Mouse (Mus musculus): ENCODE measurements around the gene Secisbp2l. TPM values are rescaled to one million over a fixed set of nuclear protein-coding genes. Genes with fewer than 3 reads are reported as not detected.

Gene Secisbp2l
- polyA plus RNA-seq, 1 experiment from 2014 or later, result 22.4 TPM

GRCm38 (mm10) chr2:125783868-125784267, 1.2 kb upstream of the Secisbp2l start:
- H3K27ac ChIP-seq, result no peak overlapping the region
- no peak for ATAC-seq (ENCODE audit: insufficient number of reproducible peaks, insufficient read depth, low FRiP score, low TSS enrichment, low read depth)
- 56% methylated on average over 4 of the region's 4 CpGs for WGBS

DNA sequence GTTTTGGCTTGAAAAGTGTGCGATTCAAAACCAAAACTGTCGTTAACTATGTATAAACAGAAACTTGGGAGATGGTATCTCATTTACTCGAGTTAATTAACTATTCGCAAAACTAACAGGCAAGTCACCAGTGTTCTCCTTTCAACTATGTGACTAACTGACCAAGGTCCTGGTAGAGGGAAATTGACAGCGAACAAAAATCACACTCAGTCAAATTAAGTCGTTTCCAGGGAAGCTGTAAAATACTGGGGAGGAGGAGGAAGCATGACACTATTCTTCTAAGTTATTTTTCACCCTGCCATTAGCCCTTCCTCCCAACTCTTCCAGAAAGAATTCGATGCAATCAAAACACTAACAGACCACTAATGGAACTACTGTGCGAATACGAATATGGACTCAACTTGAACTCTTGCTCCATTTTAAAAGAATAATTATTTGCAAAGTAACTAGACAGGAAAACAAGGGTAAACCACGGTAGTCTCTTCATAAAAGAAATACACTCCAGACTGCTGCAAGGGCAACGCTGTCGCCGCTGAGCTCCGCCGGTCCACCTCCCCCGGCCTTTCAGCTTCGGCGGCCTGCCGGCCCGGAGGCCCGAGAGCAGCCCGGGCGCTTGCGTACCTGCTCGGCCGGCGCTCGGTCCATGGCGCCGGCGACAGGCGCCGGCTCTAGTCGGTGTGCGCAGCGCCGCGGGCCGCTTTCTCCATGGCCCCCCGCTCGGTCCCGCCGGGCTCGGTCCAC, 522 bp downstream of the Secisbp2l start:
- Histone ChIP-seq H3K36me3 (peaks cover 7% of the 10 kb centered on the region; the same call in 1 of the 2 replicates), H3K9me3 (no peaks in the 10 kb centered on the region), H3K4me3 (replicated peaks) (peak overlapping the region; percentile 91), H3K27me3 (no peaks in the 10 kb centered on the region), H3K4me2 (peak overlapping the region; percentile 54), H3K9ac (replicated peaks) (peak overlapping the region; percentile 91), H3K4me1 (replicated peaks) (peaks cover 17% of the 10 kb centered on the region), H3K27ac (peak overlapping the region; percentile 82)
- WGBS, result 3% methylated on average over 44 of the region's 44 CpGs
- 0 out of 2 replicates have a peak, but pooled peaks have one; percentile 17 for ATAC-seq (ENCODE audit: insufficient number of reproducible peaks, insufficient read depth, low FRiP score, low TSS enrichment, low read depth)

More at GRCm38 (mm10) chr2:125783868-125784267, 1.2 kb upstream of the Secisbp2l start:
- Histone ChIP-seq H3K36me3 (peaks cover 2% of the 10 kb centered on the region; the same call in 1 of the 2 replicates), H3K4me1 (replicated peaks) (peaks cover 17% of the 10 kb centered on the region), H3K9ac (replicated peaks) (no peak overlapping the region), H3K27me3 (no peaks in the 10 kb centered on the region), H3K4me3 (replicated peaks) (no peak overlapping the region), H3K9me3 (no peaks in the 10 kb centered on the region), H3K4me2 (no peak overlapping the region)

DNA sequence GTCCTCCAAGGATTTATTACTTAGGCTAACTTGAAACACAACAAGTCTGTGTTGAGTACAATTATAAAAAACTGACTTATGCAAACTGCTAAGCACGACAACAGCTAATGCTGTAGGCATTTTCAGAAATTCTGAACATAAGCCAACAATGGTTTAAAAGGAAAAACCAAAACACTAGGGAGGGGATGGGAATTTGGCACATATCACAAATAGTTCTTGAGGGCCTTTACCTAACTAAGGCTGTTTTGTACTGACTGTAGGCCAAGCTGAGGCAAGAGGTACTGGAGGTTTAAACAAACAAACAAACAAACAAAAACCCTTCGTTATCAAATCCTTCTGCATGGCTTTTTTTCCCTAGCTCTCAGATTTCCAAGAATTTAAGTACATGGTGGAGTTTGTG, 1.7 kb downstream of the Secisbp2l start:
- ATAC-seq (ENCODE audit: insufficient number of reproducible peaks, insufficient read depth, low FRiP score, low TSS enrichment, low read depth), result no peak
- no peaks in the 10 kb centered on the region for H3K9me3 ChIP-seq
- H3K4me2 ChIP-seq, result peak overlapping the region; percentile 54
- 78% methylated on average over 2 of the region's 2 CpGs for WGBS
- peak overlapping the region; percentile 91; the same call in 1 of the 2 replicates for H3K4me3 ChIP-seq (replicated peaks)
- no peak overlapping the region for H3K27ac ChIP-seq
- peaks cover 7% of the 10 kb centered on the region; the same call in 1 of the 2 replicates for H3K36me3 ChIP-seq
- no peak overlapping the region for H3K9ac ChIP-seq (replicated peaks)
- peaks cover 17% of the 10 kb centered on the region for H3K4me1 ChIP-seq (replicated peaks)
- H3K27me3 ChIP-seq, result no peaks in the 10 kb centered on the region

DNA sequence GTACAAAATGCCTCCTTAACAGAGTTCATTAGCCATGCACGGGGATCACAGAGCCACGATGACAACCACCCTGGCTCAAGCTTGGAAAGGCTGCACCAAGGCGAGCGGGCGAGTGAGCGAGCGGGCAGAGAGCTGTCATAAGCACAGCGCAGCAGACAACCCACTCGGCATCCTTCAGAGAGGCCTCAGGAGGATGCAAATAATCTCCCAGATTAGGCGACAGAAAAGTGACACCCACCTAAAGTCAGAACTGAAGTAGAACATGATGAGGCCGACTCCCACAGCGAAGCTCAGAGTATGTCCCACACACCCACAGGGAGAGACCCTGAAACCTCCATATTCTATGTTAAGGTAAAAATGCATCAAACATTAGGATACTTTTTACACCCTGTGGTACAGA, 4.3 kb downstream of the Secisbp2l start:
- WGBS, result 94% methylated on average over 12 of the region's 12 CpGs
- no peak overlapping the region for H3K9ac ChIP-seq (replicated peaks)
- H3K9me3 ChIP-seq, result no peaks in the 10 kb centered on the region
- H3K4me1 ChIP-seq (replicated peaks), result peaks cover 17% of the 10 kb centered on the region
- no peak overlapping the region for H3K4me2 ChIP-seq
- H3K27me3 ChIP-seq, result no peaks in the 10 kb centered on the region
- no peak overlapping the region for H3K4me3 ChIP-seq (replicated peaks)
- peaks cover 25% of the 10 kb centered on the region for H3K36me3 ChIP-seq
- H3K27ac ChIP-seq, result no peak overlapping the region
- no peak for ATAC-seq (ENCODE audit: insufficient number of reproducible peaks, insufficient read depth, low FRiP score, low TSS enrichment, low read depth)

DNA sequence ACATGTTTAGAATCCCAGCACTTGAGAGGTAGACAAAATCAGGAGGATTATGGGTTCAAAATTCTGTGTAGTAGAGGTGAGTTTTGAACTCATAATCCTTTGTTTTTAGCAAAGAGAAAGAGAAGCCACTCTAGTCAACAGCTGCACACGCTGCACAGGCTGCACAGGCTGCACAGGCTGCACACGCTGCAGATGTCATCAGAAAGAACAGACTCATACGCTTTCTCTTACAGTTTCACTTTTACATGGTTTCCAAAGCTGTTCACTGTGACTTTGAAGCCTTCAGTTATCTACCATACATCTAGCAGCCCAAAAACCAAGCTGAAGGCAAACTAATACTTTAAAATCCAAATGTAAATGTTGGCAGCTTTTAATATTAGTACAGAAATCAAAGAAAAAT, 5.7 kb downstream of the Secisbp2l start:
- H3K4me2 ChIP-seq, result no peak overlapping the region
- no peak overlapping the region for H3K4me3 ChIP-seq (replicated peaks)
- peaks cover 36% of the 10 kb centered on the region for H3K36me3 ChIP-seq
- H3K9ac ChIP-seq (replicated peaks), result no peak overlapping the region
- WGBS, result 95% methylated on average over 3 of the region's 3 CpGs
- no peak for ATAC-seq (ENCODE audit: insufficient number of reproducible peaks, insufficient read depth, low FRiP score, low TSS enrichment, low read depth)
- no peaks in the 10 kb centered on the region for H3K27me3 ChIP-seq
- H3K9me3 ChIP-seq, result no peaks in the 10 kb centered on the region
- H3K4me1 ChIP-seq (replicated peaks), result peaks cover 17% of the 10 kb centered on the region
- H3K27ac ChIP-seq, result no peak overlapping the region

DNA sequence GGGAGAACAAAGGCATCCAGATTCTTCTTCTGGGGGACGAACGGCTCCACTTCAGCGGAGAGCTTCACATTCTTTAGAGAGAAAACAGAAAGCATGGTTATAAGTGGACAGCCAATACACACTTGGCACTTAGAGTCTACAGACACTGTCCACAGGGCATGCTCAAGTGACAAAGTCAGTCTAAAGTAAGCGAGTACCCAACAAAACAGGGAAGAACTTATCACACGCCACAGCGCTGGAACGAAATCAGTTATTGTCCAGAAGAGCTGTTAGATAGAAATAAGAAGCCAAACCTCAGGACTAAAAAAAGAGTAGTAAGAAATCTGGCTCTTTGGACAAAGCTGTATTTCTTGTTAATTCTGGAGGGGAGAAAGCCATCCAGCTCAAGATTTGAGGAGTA, 7.0 kb downstream of the Secisbp2l start:
- WGBS, result 95% methylated on average over 7 of the region's 7 CpGs
- Histone ChIP-seq H3K27ac (no peak overlapping the region), H3K4me2 (no peak overlapping the region), H3K36me3 (peaks cover 42% of the 10 kb centered on the region), H3K9me3 (no peaks in the 10 kb centered on the region), H3K27me3 (no peaks in the 10 kb centered on the region), H3K4me1 (replicated peaks) (peaks cover 5% of the 10 kb centered on the region), H3K9ac (replicated peaks) (no peak overlapping the region), H3K4me3 (replicated peaks) (no peak overlapping the region)
- no peak for ATAC-seq (ENCODE audit: insufficient number of reproducible peaks, insufficient read depth, low FRiP score, low TSS enrichment, low read depth)

DNA sequence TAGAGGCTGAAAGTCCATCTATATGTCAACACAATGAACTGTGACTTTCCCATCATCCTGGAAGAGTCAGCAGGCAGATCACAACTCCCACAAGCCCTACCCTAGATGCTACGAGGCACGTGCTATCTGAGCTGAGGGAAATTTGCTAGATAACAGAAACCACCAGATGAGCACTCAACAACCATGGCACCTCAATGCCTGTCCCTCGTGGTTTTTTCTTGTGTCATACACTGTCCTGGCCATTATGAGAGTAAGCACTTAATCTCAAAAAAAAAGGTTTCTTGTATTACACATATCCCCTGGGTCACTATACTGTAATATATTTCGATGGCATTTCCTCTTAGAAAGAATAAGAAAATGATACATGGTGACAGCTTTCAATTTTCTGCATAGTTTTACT, 7.8 kb downstream of the Secisbp2l start:
- no peak overlapping the region for H3K4me3 ChIP-seq (replicated peaks)
- WGBS, result 86% methylated on average over 4 of the region's 4 CpGs
- H3K27me3 ChIP-seq, result no peaks in the 10 kb centered on the region
- H3K4me1 ChIP-seq (replicated peaks), result no peaks in the 10 kb centered on the region
- no peak overlapping the region for H3K9ac ChIP-seq (replicated peaks)
- no peak overlapping the region for H3K27ac ChIP-seq
- H3K9me3 ChIP-seq, result no peaks in the 10 kb centered on the region
- H3K4me2 ChIP-seq, result no peak overlapping the region
- H3K36me3 ChIP-seq, result peaks cover 50% of the 10 kb centered on the region
- no peak for ATAC-seq (ENCODE audit: insufficient number of reproducible peaks, insufficient read depth, low FRiP score, low TSS enrichment, low read depth)

GRCm38 (mm10) chr2:125765029-125765428, 17.6 kb downstream of the Secisbp2l start:
- Histone ChIP-seq H3K9ac (replicated peaks) (no peak overlapping the region), H3K27ac (no peak overlapping the region), H3K36me3 (peaks cover 86% of the 10 kb centered on the region), H3K4me1 (replicated peaks) (no peaks in the 10 kb centered on the region), H3K4me2 (no peak overlapping the region), H3K4me3 (replicated peaks) (no peak overlapping the region), H3K9me3 (no peaks in the 10 kb centered on the region), H3K27me3 (no peaks in the 10 kb centered on the region)
- no peak for ATAC-seq (ENCODE audit: insufficient number of reproducible peaks, insufficient read depth, low FRiP score, low TSS enrichment, low read depth)
- WGBS, result 93% methylated on average over 3 of the region's 3 CpGs

DNA sequence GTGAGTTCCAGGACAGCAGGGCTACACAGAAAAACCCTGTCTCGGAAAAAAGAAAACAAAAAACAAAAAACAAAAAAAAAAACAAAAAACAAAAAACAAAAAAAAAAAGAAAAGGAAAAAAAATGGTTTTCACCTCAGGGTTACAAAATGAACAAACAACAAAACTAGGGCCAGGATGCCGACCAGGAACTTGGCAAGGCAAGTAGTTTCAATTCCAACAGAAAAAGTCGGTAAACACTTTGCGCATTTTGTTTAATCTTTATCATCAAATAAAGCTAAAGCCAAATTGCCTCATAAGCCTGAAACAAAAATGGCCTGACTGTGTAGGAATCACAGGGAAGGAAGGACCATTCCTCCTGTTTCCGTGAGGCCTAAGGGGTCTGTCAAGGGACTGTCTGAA, 18.1 kb downstream of the Secisbp2l start:
- no peaks in the 10 kb centered on the region for H3K27me3 ChIP-seq
- no peak overlapping the region for H3K4me2 ChIP-seq
- WGBS, result 93% methylated on average over 5 of the region's 5 CpGs
- H3K9ac ChIP-seq (replicated peaks), result no peak overlapping the region
- H3K27ac ChIP-seq, result no peak overlapping the region
- peaks cover 85% of the 10 kb centered on the region for H3K36me3 ChIP-seq
- H3K4me3 ChIP-seq (replicated peaks), result no peak overlapping the region
- no peaks in the 10 kb centered on the region for H3K4me1 ChIP-seq (replicated peaks)
- H3K9me3 ChIP-seq, result no peaks in the 10 kb centered on the region
- no peak for ATAC-seq (ENCODE audit: insufficient number of reproducible peaks, insufficient read depth, low FRiP score, low TSS enrichment, low read depth)

- WGBS, result 91% methylated on average over 2 of the region's 2 CpGs
- Histone ChIP-seq H3K9me3 (no peaks in the 10 kb centered on the region), H3K27me3 (no peaks in the 10 kb centered on the region), H3K4me3 (replicated peaks) (no peak overlapping the region), H3K9ac (replicated peaks) (no peak overlapping the region), H3K27ac (no peak overlapping the region), H3K36me3 (peaks cover 95% of the 10 kb centered on the region), H3K4me2 (no peak overlapping the region), H3K4me1 (replicated peaks) (no peaks in the 10 kb centered on the region)
- ATAC-seq (ENCODE audit: insufficient number of reproducible peaks, insufficient read depth, low FRiP score, low TSS enrichment, low read depth), result no peak
These were observed 33.3 kb downstream of the Secisbp2l start for GRCm38 (mm10) chr2:125749330-125749729.

DNA sequence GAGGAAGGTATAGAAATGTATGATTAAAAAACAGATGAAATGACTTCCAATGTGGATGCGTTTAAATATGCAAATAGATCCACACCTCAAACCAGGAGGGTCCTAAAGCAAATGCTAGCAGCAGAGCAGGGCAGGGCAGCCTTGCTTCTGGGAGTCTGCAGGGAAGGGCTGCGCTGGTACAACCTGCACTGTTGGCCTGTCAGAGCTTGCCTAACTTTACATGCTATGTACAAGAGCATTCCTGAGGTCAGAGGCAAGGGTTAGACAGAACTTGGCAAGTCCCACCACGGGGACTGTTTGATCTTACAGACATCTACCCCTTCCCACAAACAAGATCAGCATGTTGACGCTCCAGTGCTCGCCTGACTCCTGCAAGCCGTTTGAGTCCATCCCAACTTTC, 43.3 kb downstream of the Secisbp2l start:
- ATAC-seq (ENCODE audit: insufficient number of reproducible peaks, insufficient read depth, low FRiP score, low TSS enrichment, low read depth), result no peak

DNA sequence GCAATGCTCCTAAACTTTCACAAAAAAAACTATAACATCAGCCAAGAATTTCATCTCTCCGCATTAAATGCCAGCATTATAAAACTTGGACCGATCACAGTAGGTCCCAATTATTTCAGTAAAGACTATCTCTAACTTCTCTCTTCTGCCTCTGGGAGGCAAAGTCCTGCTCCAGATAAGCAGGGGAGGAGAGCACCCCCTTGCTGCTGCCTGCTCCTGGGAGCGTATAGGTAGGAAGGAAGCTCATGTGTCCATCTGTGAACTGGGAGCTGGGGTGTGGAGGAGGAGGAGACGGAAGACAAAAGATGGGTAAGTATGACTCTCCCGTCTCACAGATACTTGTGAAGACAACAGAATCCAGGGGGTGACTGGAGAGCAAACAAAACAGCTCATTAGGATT, 44.0 kb downstream of the Secisbp2l start:
- Histone ChIP-seq H3K27ac (no peak overlapping the region), H3K9me3 (no peaks in the 10 kb centered on the region), H3K36me3 (peaks cover 50% of the 10 kb centered on the region), H3K4me1 (replicated peaks) (no peaks in the 10 kb centered on the region; the same call in 1 of the 2 replicates), H3K4me3 (replicated peaks) (no peak overlapping the region), H3K9ac (replicated peaks) (no peak overlapping the region), H3K27me3 (no peaks in the 10 kb centered on the region), H3K4me2 (no peak overlapping the region)
- WGBS, result 72% methylated on average over 5 of the region's 5 CpGs
- ATAC-seq (ENCODE audit: insufficient number of reproducible peaks, insufficient read depth, low FRiP score, low TSS enrichment, low read depth), result no peak

More for the DNA sequence above, 43.3 kb downstream of the Secisbp2l start:
- H3K36me3 ChIP-seq, result peaks cover 57% of the 10 kb centered on the region
- H3K4me3 ChIP-seq (replicated peaks), result no peak overlapping the region
- no peaks in the 10 kb centered on the region for H3K9me3 ChIP-seq
- H3K9ac ChIP-seq (replicated peaks), result no peak overlapping the region
- 77% methylated on average over 6 of the region's 6 CpGs for WGBS
- no peaks in the 10 kb centered on the region for H3K27me3 ChIP-seq
- no peak overlapping the region for H3K4me2 ChIP-seq
- no peaks in the 10 kb centered on the region; the same call in 1 of the 2 replicates for H3K4me1 ChIP-seq (replicated peaks)
- H3K27ac ChIP-seq, result no peak overlapping the region

Measured in limb, embryonic 12.5 days (tissue).